Mouse (Mus musculus) CH12.LX (cell line): ENCODE measurements around the gene Tekt4.

Source experiments
- EP300 ChIP-seq: IDR thresholded peaks from 2 replicates; pipeline ENCODE4 v1.6.1; 2011; ENCODE audit warnings: low read length, improper control_type of control experiment
- JUND ChIP-seq: conservative IDR thresholded peaks from 2 replicates; pipeline ENCODE4 v1.6.1; 2011; ENCODE audit warnings: low read depth, low read length, improper control_type of control experiment
- MEF2A ChIP-seq: IDR thresholded peaks from 2 replicates; pipeline ENCODE4 v1.6.1; 2014; ENCODE audit warnings: low read depth, mild to moderate bottlenecking, inconsistent platforms, low read length, improper control_type of control experiment, borderline replicate concordance
- NRF1 ChIP-seq: IDR thresholded peaks from 2 replicates; pipeline ENCODE4 v1.6.1; 2014; ENCODE audit warnings: low read depth, mild to moderate bottlenecking, inconsistent platforms, low read length, improper control_type of control experiment, moderate library complexity
- SMC3 ChIP-seq: IDR thresholded peaks from 2 replicates; pipeline ENCODE4 v1.6.1; 2011; ENCODE audit warnings: low read depth, low read length, improper control_type of control experiment
- TBP ChIP-seq: conservative IDR thresholded peaks from 2 replicates; pipeline ENCODE4 v1.6.1; 2011; ENCODE audit warnings: low read depth, low read length, improper control_type of control experiment
- USF2 ChIP-seq: conservative IDR thresholded peaks from 2 replicates; pipeline ENCODE4 v1.6.1; 2011; ENCODE audit warnings: low read depth, low read length, improper control_type of control experiment

GRCm38 (mm10) chr17:25410180-25410579 lies 44.2 kb upstream of the Tekt4 start:
- TF ChIP-seq TBP, result no peak
- no peak for TF ChIP-seq EP300
- no peak for TF ChIP-seq USF2
- no peak for TF ChIP-seq MEF2A
- no peak for TF ChIP-seq SMC3
- TF ChIP-seq JUND, result no peak
- TF ChIP-seq NRF1, result no peak
